Mouse (Mus musculus) bone marrow, adult 2 months (tissue): ENCODE data around the gene Slc16a10. TPM values are rescaled to one million over a fixed set of nuclear protein-coding genes. Genes with fewer than 3 reads are reported as not detected.

ENCODE experiments used
- H3K27ac ChIP-seq: fragments of 200-500 bp; 2 replicates; pipeline ENCODE4 v1.5.1; 2012; ENCODE audit warnings: low read depth, mild to moderate bottlenecking, control low read depth, inconsistent platforms, low read length; ENCODE audit not compliant: control insufficient read depth, poor library complexity, insufficient read depth
- H3K4me1 ChIP-seq: fragments of 200-500 bp; 2 replicates; pipeline ENCODE4 v1.6.1; 2011; ENCODE audit warnings: low read length; ENCODE audit not compliant: control insufficient read depth, insufficient read depth
- H3K4me3 ChIP-seq: fragments of 200-500 bp; replicated peaks from 2 replicates; pipeline ENCODE3; 2011; ENCODE audit warnings: mild to moderate bottlenecking, low read depth, low read length, control low read depth; ENCODE audit not compliant: control insufficient read depth
- CTCF ChIP-seq: fragments of 200-500 bp; IDR thresholded peaks from 2 replicates; pipeline ENCODE4 v1.5.1; 2011; ENCODE audit warnings: low read length, control low read depth; ENCODE audit not compliant: control insufficient read depth, insufficient read depth
- POLR2A ChIP-seq: fragments of 200-500 bp; IDR thresholded peaks from 2 replicates; pipeline ENCODE4 v1.6.1; 2011; ENCODE audit warnings: low read depth, mild to moderate bottlenecking, control low read depth, low read length, borderline replicate concordance; ENCODE audit not compliant: control insufficient read depth
- WGBS: fragments of 180-500 bp; shearing (Covaris S2); methylation state at CpG from one replicate; pipeline ENCODE4 v1.1.7; 2018; 5-methylcytosine and 5-hydroxymethylcytosine counted together
- polyA plus RNA-seq: library from polyadenylated mRNA; stranded (reverse); fragments of >200 nt; gene quantifications from 2 replicates; pipeline ENCODE4 v1.2.4, GENCODE M21; 2011; ENCODE audit warnings: low replicate concordance; ENCODE audit not compliant: missing spikeins, insufficient read depth, insufficient read length

The Slc16a10 gene
- polyA plus RNA-seq, 1 experiment: 24.6 TPM

- 72% methylated on average over 7 of the region's 7 CpGs for WGBS
- no peak overlapping the region for H3K4me3 ChIP-seq
- TF ChIP-seq POLR2A (no peak), CTCF (no peak)
- H3K4me1 ChIP-seq: no peaks in the 10 kb centered on the region; the same call in none of the 2 replicates
- H3K27ac ChIP-seq: no peak overlapping the region; the same call in 1 of the 2 replicates
Observed at GRCm38 (mm10) chr10:40113517-40114085, 28.5 kb downstream of the Slc16a10 start.

- WGBS: 95% methylated on average over 10 of the region's 10 CpGs
- Histone ChIP-seq H3K27ac (no peak overlapping the region), H3K4me3 (no peak overlapping the region), H3K4me1 (no peaks in the 10 kb centered on the region; the same call in none of the 2 replicates)
- TF ChIP-seq CTCF (no peak), POLR2A (no peak)
Observed at GRCm38 (mm10) chr10:40112256-40112655, 29.8 kb downstream of the Slc16a10 start.

- WGBS: 85% methylated on average over 5 of the region's 5 CpGs
- Histone ChIP-seq H3K4me3 (no peak overlapping the region), H3K27ac (no peak overlapping the region), H3K4me1 (no peaks in the 10 kb centered on the region; the same call in none of the 2 replicates)
- no peak for TF ChIP-seq CTCF
- TF ChIP-seq POLR2A: no peak
Observed at GRCm38 (mm10) chr10:40109520-40109919, 32.5 kb downstream of the Slc16a10 start.

GRCm38 (mm10) chr10:40108992-40109391, 33.1 kb downstream of the Slc16a10 start:
- no peak for TF ChIP-seq CTCF
- TF ChIP-seq POLR2A: no peak
- no peak overlapping the region for H3K4me3 ChIP-seq
- no peak overlapping the region for H3K27ac ChIP-seq
- 83% methylated on average over 8 of the region's 8 CpGs for WGBS
- no peaks in the 10 kb centered on the region; the same call in none of the 2 replicates for H3K4me1 ChIP-seq

GRCm38 (mm10) chr10:40107995-40108394, 34.1 kb downstream of the Slc16a10 start:
- Histone ChIP-seq H3K27ac (no peak overlapping the region), H3K4me3 (no peak overlapping the region), H3K4me1 (no peaks in the 10 kb centered on the region; the same call in 1 of the 2 replicates)
- no peak for TF ChIP-seq CTCF
- TF ChIP-seq POLR2A: no peak
- WGBS: 78% methylated on average over 1 of the region's 1 CpGs

GRCm38 (mm10) chr10:40105174-40105573, 36.9 kb downstream of the Slc16a10 start:
- TF ChIP-seq CTCF (no peak), POLR2A (no peak)
- Histone ChIP-seq H3K4me1 (no peaks in the 10 kb centered on the region; the same call in 1 of the 2 replicates), H3K27ac (no peak overlapping the region), H3K4me3 (no peak overlapping the region)
- 53% methylated on average over 1 of the region's 1 CpGs for WGBS

- TF ChIP-seq POLR2A (no peak), CTCF (no peak)
- Histone ChIP-seq H3K27ac (no peak overlapping the region), H3K4me1 (no peaks in the 10 kb centered on the region; the same call in 1 of the 2 replicates), H3K4me3 (no peak overlapping the region)
- WGBS: 73% methylated on average over 5 of the region's 5 CpGs
Observed at GRCm38 (mm10) chr10:40103790-40104189, 38.3 kb downstream of the Slc16a10 start.

GRCm38 (mm10) chr10:40102986-40103385, 39.1 kb downstream of the Slc16a10 start:
- no peak overlapping the region for H3K27ac ChIP-seq
- no peaks in the 10 kb centered on the region; the same call in 1 of the 2 replicates for H3K4me1 ChIP-seq
- whole genome bisulfite sequencing: 68% methylated on average over 8 of the region's 8 CpGs
- H3K4me3 ChIP-seq: no peak overlapping the region
- TF ChIP-seq CTCF (no peak), POLR2A (no peak)
